Mouse (Mus musculus) G1E (cell line): Measurements from ENCODE around the gene Xpc.

Experiments used
- CTCF ChIP-seq: IDR thresholded peaks from 2 replicates; pipeline ENCODE4 v1.5.1; 2012; ENCODE audit warnings: low read depth, low read length, inconsistent platforms, mixed read lengths
- GATA1 ChIP-seq: IDR thresholded peaks from 2 replicates; pipeline ENCODE4 v1.6.1; 2012; ENCODE audit warnings: borderline replicate concordance, low read length, inconsistent platforms, mixed read lengths
- GATA2 ChIP-seq: IDR thresholded peaks from 2 replicates; pipeline ENCODE4 v1.6.1; 2012; ENCODE audit warnings: low read depth, low read length, inconsistent platforms, borderline replicate concordance
- POLR2AphosphoS5 ChIP-seq: IDR thresholded peaks from 2 replicates; pipeline ENCODE4 v1.6.1; 2012; ENCODE audit warnings: low read depth, low read length, inconsistent platforms; ENCODE audit not compliant: insufficient replicate concordance
- TAL1 ChIP-seq: conservative IDR thresholded peaks from 2 replicates; pipeline ENCODE4 v1.6.1; 2012; ENCODE audit warnings: low read depth, low read length, inconsistent platforms, mixed read lengths

DNA sequence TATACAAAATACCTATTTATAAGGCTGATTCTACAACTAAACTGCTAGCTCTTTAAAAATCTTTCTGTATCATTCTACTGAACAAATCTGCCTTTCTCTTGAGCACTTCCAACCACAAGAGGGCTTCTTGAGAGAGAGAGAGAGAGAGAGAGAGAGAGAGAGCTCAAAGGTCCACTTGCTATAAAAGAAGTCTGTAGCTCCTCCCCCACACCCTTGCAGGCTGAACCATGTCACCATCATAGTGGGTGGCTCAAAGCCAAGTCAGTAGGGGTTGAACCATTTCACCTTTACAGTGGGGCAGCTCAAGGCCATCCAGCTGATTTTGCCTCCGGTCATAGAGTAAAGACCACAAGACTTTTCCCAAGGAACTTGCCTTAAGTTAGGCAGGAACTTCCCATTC lies 56.2 kb downstream of the Xpc start:
- TF ChIP-seq CTCF (no peak), GATA1 (no peak), TAL1 (no peak), GATA2 (no peak), POLR2AphosphoS5 (no peak)
